Mouse (Mus musculus) intestine, embryonic 14.5 days (tissue): ENCODE measurements around the gene Gm21863. TPM values are rescaled to one million over a fixed set of nuclear protein-coding genes. Genes with fewer than 3 reads are reported as not detected.
"Not testable (repeated sequence)": the region's sequence is repeated elsewhere in the genome, so short reads cannot be mapped to it uniquely, and the experiment has no call there.

ENCODE experiments used
- ATAC-seq: fragments of 200-750 bp; cut with Nextera tagmentation; replicated peaks from 2 replicates; pipeline ENCODE4 v1.8.0; 2017; ENCODE audit warnings: low read depth, moderate number of reproducible peaks, moderate TSS enrichment, moderate library complexity; ENCODE audit not compliant: low FRiP score, low TSS enrichment
- DNase-seq: peaks from one replicate; pipeline ENCODE4 v3.0.0-alpha.2; 2018; ENCODE audit warnings: low spot score
- H3K27ac ChIP-seq: fragments of 300-500 bp; sonication (generic); 2 replicates; pipeline ENCODE4 v1.5.1; 2014; ENCODE audit warnings: low read depth, mild to moderate bottlenecking, control low read depth
- H3K27me3 ChIP-seq: fragments of 300-500 bp; sonication (generic); replicated peaks from 2 replicates; pipeline ENCODE4 v1.6.1; 2014; ENCODE audit warnings: low read length, control low read depth; ENCODE audit not compliant: control insufficient read depth, insufficient read depth
- H3K36me3 ChIP-seq: fragments of 300-500 bp; sonication (generic); 2 replicates; pipeline ENCODE4 v1.6.1; 2014; ENCODE audit warnings: low read length, control low read depth; ENCODE audit not compliant: control insufficient read depth, insufficient read depth
- H3K4me1 ChIP-seq: fragments of 300-500 bp; sonication (generic); replicated peaks from 2 replicates; pipeline ENCODE4 v1.6.1; 2014; ENCODE audit warnings: low read length, control low read depth, mixed read lengths; ENCODE audit not compliant: control insufficient read depth, insufficient read depth
- H3K4me2 ChIP-seq: fragments of 300-500 bp; sonication (generic); 2 replicates; pipeline ENCODE4 v1.6.1; 2014; ENCODE audit warnings: low read length
- H3K4me3 ChIP-seq: fragments of 300-500 bp; sonication (generic); 2 replicates; pipeline ENCODE4 v1.5.1; 2014; ENCODE audit warnings: low read depth, low read length, control low read depth, mixed read lengths
- H3K9ac ChIP-seq: fragments of 300-500 bp; sonication (generic); 2 replicates; pipeline ENCODE4 v1.6.1; 2014; ENCODE audit warnings: mild to moderate bottlenecking, low read length
- H3K9me3 ChIP-seq: fragments of 300-500 bp; sonication (generic); 2 replicates; pipeline ENCODE4 v1.6.1; 2016; ENCODE audit warnings: low read length, control low read depth; ENCODE audit not compliant: control insufficient read depth
- WGBS: fragments of 180-500 bp; shearing (Covaris S2); extraction: QIAGEN DNeasy Blood & Tissue Kit; methylation state at CpG from one replicate; pipeline ENCODE4 v1.1.7; 2014; 5-methylcytosine and 5-hydroxymethylcytosine counted together
- polyA plus RNA-seq: library from polyadenylated mRNA; unstranded; fragments of >200 nt; fragmentation: Nextera tagmentation; extraction: Ambion mirVana; gene quantifications from 2 replicates; pipeline ENCODE4 v1.2.1, GENCODE M21; 2014

The Gm21863 gene
- not detected in 2 replicates for polyA plus RNA-seq

DNA sequence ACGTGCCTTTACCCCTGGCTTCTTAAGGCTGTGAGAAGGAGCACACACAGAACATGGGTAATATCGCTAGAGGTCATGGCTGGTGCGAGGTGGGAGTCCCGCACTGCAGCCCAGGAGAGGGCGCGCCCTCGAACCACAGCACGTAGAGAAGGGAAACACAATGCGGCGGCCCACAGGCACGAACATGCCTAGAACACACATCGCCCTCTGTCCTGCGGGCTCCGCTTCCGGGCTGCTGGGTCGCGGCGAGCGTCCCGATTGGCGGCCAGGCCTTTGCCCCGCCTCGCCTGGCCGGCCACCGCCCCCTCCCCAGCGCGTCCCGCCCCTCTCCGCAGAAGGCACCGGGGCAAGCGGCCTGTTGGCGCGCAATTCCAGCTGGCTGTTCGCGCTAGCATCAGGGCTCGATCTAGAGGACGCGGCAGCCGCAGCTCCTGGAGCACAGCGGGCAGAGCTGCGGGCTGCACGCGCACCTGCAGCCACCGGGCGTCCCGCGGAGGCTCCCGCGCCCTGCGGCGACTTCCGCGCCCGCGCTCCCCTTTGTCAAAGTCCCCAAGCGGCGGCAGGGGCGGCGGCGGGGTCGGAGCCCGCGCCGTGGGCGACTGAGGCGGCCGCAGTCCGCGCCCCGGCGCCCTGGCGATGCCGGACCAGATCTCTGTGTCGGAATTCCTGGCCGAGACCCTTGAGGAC is at the start of gene Gm21863:
Gm21863 (plus strand) TSS at position 637 of the 687 bp plus-strand sequence.
- DNase-seq, H3K4me1 ChIP-seq: not testable (repeated sequence)

DNA sequence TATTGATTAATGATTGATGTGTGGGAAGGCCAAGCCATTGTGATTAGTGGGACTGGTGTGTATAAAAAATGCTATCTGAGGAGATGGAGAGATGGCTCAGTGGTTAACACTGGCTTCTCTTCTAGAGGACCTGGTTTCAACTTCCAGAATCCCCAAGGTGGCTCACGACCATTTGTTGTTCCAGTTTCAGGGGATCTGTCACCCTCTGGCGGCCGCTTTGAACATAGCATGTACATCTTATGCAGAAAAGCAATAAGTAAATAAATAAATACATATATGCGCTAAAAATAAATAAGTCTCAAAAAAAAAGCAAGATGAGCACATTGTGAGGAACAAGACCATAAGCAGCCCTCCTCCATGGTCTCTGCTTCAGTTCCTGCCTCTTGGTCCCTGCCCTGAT is 26.3 kb upstream of the Gm21863 start:
- H3K4me3 ChIP-seq, H3K9ac ChIP-seq, H3K36me3 ChIP-seq, H3K4me2 ChIP-seq, H3K4me1 ChIP-seq, H3K27me3 ChIP-seq, ATAC-seq, H3K9me3 ChIP-seq, DNase-seq, H3K27ac ChIP-seq: not testable (repeated sequence)
- WGBS = 34% methylated on average over 4 of the region's 4 CpGs

More for the DNA sequence above, at the start of gene Gm21863:
- 19% methylated on average over 63 of the region's 75 CpGs for WGBS
- not testable (repeated sequence) for H3K9me3 ChIP-seq, H3K27me3 ChIP-seq, H3K36me3 ChIP-seq, H3K4me3 ChIP-seq, H3K27ac ChIP-seq, H3K9ac ChIP-seq, H3K4me2 ChIP-seq
- peak; percentile 82; the same call in 1 of the 2 replicates for ATAC-seq
